Mouse (Mus musculus) E14TG2a.4 (cell line): ENCODE measurements around the gene Gm13757.

ENCODE experiments used
- CTCF ChIP-seq: conservative IDR thresholded peaks from 2 replicates; pipeline ENCODE4 v1.5.1; 2014; ENCODE audit warnings: low read length
- NANOG ChIP-seq: IDR thresholded peaks from 2 replicates; pipeline ENCODE4 v1.6.1; 2014; ENCODE audit warnings: borderline replicate concordance, low read length, mixed read lengths
- POU5F1 ChIP-seq: IDR thresholded peaks from 2 replicates; pipeline ENCODE4 v1.6.1; 2014; ENCODE audit warnings: low read length, borderline replicate concordance

DNA sequence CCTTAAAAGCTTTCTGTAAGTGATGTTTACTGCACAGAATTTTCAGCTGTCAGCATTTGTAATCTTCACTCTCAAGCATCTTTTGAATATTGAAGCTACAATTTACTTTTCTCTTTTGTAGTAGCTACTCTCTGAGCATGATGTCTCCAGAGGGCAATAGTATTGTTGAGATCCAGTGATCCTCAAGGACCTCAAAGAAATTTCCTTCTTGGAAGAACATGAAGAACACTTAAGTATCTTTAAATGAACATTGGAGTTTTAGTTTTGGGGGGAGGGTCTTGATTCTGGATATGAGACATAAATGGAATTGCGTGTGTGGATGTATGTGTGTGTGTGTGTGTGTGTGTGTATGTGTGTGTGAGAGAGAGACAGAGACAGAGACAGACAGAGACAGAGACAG lies at the start of gene Gm13757:
- TF ChIP-seq CTCF (no peak), NANOG (no peak), POU5F1 (no peak)
